Mouse (Mus musculus): ENCODE measurements at regions not wholly inside any gene's neighbourhood (a gene's known extent, or its start where the extent isn't known, plus 50 kb on each side); places are given as distances from the start of the nearest gene placed in this dataset.

- DNase-seq (ENCODE audit: low read depth, low spot score) = no peak
- 66% methylated on average over 5 of the region's 5 CpGs for WGBS
These were observed 226.0 kb upstream of the Robo2 start for GRCm38 (mm10) chr16:74637638-74638037.

- DNase-seq (ENCODE audit: low read depth, low spot score) = no peak
- WGBS = 73% methylated on average over 2 of the region's 2 CpGs
These were observed 214.2 kb upstream of the Robo2 start for GRCm38 (mm10) chr16:74625783-74626182.

GRCm38 (mm10) chr16:74612072-74612471 lies 200.4 kb upstream of the Robo2 start:
- DNase-seq (ENCODE audit: low read depth, low spot score) = no peak
- 14% methylated on average over 4 of the region's 4 CpGs for WGBS

- no peak for DNase-seq (ENCODE audit: low read depth, low spot score)
- 29% methylated on average over 4 of the region's 4 CpGs for WGBS
These were observed 197.9 kb upstream of the Robo2 start for GRCm38 (mm10) chr16:74609564-74609963.

- no peak for DNase-seq (ENCODE audit: low read depth, low spot score)
- 15% methylated on average over 1 of the region's 1 CpGs for WGBS
These were observed 186.7 kb upstream of the Robo2 start for GRCm38 (mm10) chr16:74598361-74598760.

- 53% methylated on average over 4 of the region's 4 CpGs for WGBS
- DNase-seq (ENCODE audit: low read depth, low spot score) = no peak
These were observed 186.2 kb upstream of the Robo2 start for GRCm38 (mm10) chr16:74597735-74598340.

GRCm38 (mm10) chr16:74591896-74592295 lies 180.3 kb upstream of the Robo2 start:
- 51% methylated on average over 4 of the region's 4 CpGs for WGBS
- DNase-seq (ENCODE audit: low read depth, low spot score) = no peak

- no peak for DNase-seq (ENCODE audit: low read depth, low spot score)
- 87% methylated on average over 4 of the region's 4 CpGs for WGBS
These were observed 171.2 kb upstream of the Robo2 start for GRCm38 (mm10) chr16:74582645-74583423.

GRCm38 (mm10) chr16:74548374-74548773 lies 136.7 kb upstream of the Robo2 start:
- no peak for DNase-seq (ENCODE audit: low read depth, low spot score)
- 66% methylated on average over 5 of the region's 5 CpGs for WGBS

GRCm38 (mm10) chr16:74530531-74530930 lies 118.9 kb upstream of the Robo2 start:
- DNase-seq (ENCODE audit: low read depth, low spot score) = no peak
- 37% methylated on average over 2 of the region's 2 CpGs for WGBS

GRCm38 (mm10) chr16:74528245-74528644 lies 116.6 kb upstream of the Robo2 start:
- 52% methylated on average over 3 of the region's 3 CpGs for WGBS
- DNase-seq (ENCODE audit: low read depth, low spot score) = no peak

GRCm38 (mm10) chr16:74526521-74526920 lies 114.9 kb upstream of the Robo2 start:
- WGBS = 36% methylated on average over 1 of the region's 1 CpGs
- no peak for DNase-seq (ENCODE audit: low read depth, low spot score)

- 71% methylated on average over 4 of the region's 4 CpGs for WGBS
- no peak for DNase-seq (ENCODE audit: low read depth, low spot score)
These were observed 108.9 kb upstream of the Robo2 start for GRCm38 (mm10) chr16:74520501-74520900.

- WGBS = 76% methylated on average over 1 of the region's 1 CpGs
- DNase-seq (ENCODE audit: low read depth, low spot score) = no peak
These were observed 106.3 kb upstream of the Robo2 start for GRCm38 (mm10) chr16:74517888-74518287.

GRCm38 (mm10) chr16:74517374-74517773 lies 105.7 kb upstream of the Robo2 start:
- 82% methylated on average over 4 of the region's 4 CpGs for WGBS
- no peak for DNase-seq (ENCODE audit: low read depth, low spot score)

GRCm38 (mm10) chr16:74514481-74514880 lies 102.9 kb upstream of the Robo2 start:
- 68% methylated on average over 4 of the region's 4 CpGs for whole genome bisulfite sequencing
- no peak for DNase-seq (ENCODE audit: low read depth, low spot score)

GRCm38 (mm10) chr16:74510383-74510782 lies 98.8 kb upstream of the Robo2 start:
- 87% methylated on average over 1 of the region's 1 CpGs for WGBS
- DNase-seq (ENCODE audit: low read depth, low spot score) = no peak

- 82% methylated on average over 2 of the region's 2 CpGs for WGBS
- DNase-seq (ENCODE audit: low read depth, low spot score) = no peak
These were observed 97.9 kb upstream of the Robo2 start for GRCm38 (mm10) chr16:74509489-74509888.

GRCm38 (mm10) chr16:74506719-74507118 lies 95.1 kb upstream of the Robo2 start:
- DNase-seq (ENCODE audit: low read depth, low spot score) = no peak

- WGBS = 62% methylated on average over 6 of the region's 6 CpGs
- DNase-seq (ENCODE audit: low read depth, low spot score) = no peak
These were observed 94.6 kb upstream of the Robo2 start for GRCm38 (mm10) chr16:74506173-74506709.

- DNase-seq (ENCODE audit: low read depth, low spot score) = no peak
- 67% methylated on average over 5 of the region's 5 CpGs for WGBS
These were observed 92.8 kb upstream of the Robo2 start for GRCm38 (mm10) chr16:74504426-74504825.

All from large intestine, adult 2 months (tissue).